Mouse (Mus musculus) heart, adult 11 months (tissue): ENCODE measurements around the gene Ift122.
"Not testable (repeated sequence)": the region's sequence is repeated elsewhere in the genome, so short reads cannot be mapped to it uniquely, and the experiment has no call there.

Experiments used
- DNase-seq: peaks from one replicate; pipeline ENCODE4 v3.0.0; 2022

Gene Ift122

DNA sequence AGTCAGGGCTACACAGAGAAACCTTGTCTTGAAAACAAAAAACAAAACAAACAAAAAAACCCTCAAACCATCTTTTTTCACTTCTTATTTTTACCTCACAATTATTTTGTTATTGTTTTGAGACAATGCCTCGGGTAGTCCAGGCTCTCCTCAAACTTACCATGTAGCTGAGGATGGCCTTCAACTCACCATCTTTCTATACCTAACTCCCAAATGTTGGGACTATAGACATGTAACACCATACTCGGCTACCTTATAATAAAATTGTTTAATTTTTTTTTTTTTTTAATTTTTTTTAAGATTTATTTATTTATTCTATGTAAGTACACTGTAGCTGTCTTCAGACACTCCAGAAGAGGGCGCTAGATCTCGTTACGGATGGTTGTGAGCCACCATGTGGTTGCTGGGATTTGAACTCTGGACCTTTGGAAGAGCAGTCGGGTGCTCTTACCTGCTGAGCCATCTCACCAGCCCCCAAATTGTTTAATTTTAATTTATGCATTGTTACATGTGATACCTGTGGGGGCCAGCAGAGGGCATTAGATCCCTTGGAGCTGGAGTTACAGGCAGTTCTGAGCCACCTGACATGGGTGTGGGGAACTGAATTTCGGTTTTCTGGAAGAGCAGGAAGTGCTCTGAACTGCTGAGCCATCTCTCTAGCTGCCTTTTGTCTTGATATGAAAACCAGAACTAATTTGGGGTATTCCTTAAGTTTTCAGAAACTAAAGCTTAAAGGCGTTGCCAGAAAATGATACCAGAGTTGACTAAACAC, 6.4 kb upstream of the Ift122 start:
- DNase-seq, result peak; percentile 94

DNA sequence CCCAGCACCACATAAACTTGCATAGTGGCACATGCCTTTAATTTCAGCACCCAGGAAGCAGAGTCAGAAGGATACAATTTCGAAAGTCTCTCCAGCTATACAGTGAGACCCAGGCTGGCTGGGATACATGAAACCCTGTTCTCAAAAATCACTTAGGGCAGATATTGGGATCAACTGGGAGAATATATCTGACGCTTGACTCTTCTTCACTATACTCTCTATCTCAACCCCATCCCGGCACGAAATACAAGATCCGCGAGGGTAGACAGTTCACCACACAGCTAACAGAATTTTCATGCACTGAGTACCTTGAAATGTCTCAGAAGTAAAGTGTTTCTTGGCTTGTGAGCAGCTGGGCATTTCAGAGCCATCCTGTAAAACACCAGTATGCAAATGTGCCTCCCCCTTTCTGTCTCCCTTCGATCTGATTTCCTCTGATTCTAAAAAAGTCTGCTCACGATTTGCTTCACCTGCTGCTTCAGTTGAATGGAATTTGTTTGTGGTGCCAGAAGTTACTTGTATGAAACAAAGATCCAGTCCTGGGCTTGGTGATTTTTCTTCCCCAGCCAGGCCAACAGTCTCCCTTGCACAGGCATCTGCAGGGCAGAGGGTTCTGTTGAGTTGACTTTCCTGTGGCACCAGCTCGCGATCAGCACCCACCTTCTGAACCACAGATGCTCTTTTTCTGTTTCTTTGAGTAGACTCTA, 4.5 kb upstream of the Ift122 start:
- DNase-seq, result no peak

DNA sequence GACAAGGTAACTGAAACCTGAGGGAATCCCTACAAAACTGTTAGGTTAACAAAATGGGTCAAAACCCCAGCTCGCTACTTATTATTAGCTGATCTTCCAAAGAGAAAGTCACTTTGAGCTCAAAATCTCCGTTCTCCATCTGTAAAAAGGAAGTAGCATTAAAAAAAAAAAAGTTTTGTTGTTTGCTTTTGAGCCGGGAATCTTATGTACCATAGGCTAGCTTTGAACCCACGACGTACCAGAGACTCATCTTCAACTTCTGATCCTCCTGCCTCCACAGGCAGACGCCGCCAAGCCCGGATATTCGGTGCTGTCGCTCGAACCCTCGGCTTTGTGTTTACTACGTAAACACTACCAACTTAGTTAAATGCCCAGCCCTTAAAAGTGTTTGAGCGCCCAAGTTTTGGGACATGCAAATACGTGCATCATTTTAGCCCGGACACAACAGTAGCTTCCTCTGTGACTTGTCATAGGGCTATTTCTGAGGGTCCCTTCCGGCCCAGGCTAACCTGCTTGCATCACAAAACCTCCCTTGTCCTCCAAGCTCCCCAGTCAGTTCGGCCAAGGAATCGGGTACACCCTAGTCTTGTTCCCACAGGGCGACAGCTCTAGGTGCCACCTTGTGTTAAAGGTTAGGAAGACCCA, 702 bp upstream of the Ift122 start:
- DNase-seq, result no peak

DNA sequence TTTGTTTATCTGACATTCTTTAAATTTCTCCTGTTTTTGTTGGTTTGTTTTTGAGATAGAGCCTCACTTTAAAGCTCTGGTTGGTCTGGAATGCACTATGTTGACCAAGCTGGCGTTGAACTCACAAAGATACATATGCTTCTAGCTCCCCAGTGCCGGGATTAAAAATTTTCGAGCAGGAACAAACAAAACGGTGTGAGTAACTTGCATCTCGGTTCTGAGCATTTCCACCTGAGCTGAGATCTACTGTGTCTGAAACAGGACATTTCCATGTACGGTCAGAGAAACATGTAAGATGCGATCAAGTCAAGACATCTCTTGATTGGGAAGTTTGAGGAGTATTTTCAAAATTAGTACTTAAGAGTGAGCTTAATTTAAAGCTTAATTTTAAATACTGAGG, 715 bp downstream of the Ift122 start:
- no peak for DNase-seq

DNA sequence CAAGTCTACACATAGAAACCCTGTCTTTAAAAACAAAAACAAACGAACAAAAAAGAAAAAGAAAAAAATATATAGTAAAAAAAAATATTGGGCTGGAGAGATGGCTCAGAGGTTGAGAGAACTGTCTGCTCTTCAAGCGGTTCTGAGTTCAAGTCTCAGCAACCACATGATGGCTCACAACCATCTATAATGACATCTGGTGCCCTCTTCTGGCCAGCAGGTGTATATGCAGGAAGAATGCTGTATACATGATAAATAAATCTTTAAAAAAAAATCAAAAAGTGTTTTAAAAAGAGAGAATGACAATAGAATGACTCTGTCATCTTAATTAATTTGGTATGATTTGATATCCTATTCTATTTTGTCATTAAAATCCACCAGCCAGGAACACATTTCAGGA, 1.2 kb downstream of the Ift122 start:
- no peak for DNase-seq

DNA sequence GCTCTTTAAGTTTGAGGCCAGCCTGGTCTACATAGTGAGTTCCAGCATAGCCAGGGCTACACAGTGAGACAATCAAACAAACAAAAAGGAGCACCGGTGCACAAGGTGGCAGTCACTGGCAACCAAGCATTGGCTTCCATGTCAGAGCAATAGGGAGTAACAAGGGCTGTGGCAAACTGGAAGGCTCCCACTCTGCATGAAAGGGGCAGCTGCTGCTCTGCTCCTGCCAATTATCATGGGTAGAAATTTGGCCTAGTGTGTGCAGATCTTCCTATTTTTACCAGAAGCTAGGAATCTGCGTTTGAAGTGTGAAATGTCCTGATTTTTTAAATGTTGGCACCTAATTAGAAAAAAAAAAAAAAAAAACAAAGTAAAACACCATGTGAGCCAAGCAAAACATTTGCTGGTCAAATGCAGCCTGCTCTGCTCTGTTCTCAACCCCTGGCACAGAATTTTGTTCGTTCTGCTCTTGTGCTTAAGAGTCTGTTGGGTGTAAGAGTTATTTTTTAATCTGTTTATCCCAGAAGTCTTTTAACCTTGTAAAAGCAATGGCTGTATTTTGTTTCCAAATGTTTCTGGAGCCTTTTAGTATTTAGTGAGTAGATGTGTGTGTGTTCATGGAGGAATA, 2.6 kb downstream of the Ift122 start:
- no peak for DNase-seq

DNA sequence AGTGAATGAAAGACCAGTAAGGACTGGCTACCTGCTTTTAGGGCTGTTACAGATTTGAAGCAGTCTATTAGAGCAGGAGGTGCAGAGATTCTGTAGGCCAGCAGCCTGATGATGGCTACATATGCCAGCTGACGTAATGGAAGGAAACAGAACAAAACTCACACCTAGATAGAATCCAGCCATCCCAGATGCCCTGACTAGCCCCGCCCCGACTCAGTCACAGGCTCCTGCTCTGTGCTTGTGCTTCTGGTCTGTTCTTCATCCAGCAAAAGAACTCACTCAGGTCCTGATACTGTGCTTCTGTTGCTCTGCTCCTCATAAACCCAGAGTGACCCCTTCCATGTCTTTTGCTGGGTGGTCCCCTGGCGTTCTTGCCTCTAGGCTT, 3.1 kb downstream of the Ift122 start:
- peak; percentile 93 for DNase-seq

DNA sequence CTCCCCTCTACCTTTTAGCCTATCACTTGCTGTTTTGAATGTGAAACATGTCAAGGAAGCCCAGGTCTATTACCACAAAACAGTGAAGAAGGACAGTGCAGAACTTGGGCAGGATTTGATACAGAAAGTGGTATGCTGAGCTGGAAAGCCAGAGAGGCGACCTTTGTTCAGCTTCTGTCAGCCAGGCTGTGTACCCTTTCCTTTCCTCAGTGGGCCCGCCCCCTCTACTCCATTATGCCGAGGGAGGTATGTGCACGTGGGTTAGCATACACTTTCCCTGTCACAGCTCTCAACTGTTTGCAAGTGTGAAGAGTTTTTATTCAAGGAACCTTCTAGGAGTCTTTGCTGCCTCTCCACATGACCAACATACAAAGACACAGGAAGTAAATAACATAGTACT, 6.0 kb downstream of the Ift122 start:
- no peak for DNase-seq

DNA sequence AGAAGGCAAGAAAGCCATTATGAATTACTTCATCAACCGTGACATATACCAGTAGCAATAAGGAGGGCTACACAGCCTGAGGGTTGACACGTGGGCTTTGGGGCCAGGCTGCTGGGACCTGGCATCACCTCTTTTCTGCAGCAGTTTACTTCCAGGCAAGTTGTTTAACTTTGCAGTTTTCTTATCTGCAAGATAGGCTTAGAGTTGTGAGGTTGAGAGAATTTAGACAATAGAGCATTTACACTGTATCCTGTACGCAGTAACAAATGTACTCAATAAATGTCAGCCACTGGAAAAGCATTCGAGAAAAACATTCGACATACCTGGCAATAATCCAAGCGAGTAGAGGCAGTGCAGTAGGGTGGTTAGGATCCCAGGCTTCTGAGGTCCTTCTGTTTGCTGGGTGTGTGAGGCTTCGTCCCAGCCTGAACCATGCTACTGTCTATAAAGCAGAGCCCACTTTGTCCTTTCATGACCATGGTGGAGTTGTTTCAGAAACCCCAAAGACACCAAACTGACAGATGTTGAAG, 6.8 kb downstream of the Ift122 start:
- no peak for DNase-seq

DNA sequence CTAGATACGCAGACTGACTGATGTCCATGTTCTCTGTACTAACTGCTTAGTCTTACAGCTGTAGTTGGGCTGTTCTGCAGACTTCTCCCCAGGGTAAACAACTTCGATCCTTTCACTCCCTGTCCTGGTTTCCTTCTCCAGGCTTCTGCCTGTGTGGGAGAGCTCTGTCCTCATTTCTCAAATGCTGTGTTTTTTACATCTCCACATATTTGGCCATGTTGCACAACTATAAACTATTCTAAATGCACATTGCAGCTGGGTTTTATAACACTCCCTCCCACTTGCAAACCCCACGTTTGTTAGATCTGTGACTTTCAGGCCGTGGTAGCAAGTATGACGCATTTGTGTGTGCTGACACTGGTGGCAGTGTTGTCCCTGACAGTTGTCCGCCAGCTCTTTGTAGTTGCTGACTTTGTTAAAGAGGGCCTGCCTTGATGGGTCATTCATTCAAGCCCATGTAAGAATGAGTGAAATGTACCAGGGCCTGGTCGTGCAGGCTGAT, 10.1 kb downstream of the Ift122 start:
- DNase-seq, result no peak

DNA sequence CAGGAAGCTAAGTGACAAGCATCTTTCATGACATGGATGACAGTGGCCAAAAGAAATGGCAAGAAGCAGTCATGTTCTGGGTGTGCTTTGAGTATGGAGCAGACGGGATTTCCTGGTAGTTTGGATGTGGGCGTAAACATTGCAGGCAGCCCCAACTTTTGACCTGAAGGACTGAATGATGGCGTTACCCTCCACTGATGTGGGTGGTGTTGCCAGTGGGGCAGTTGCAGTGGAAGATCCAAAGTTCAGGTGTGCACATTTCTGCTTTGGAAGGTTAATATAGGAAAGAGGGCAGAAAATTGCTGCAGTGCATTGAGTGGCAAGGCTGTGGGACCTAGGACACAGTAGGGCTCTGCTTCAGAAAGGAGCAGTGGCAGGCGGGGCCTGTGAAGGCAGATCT, 12.0 kb downstream of the Ift122 start:
- DNase-seq, result no peak

DNA sequence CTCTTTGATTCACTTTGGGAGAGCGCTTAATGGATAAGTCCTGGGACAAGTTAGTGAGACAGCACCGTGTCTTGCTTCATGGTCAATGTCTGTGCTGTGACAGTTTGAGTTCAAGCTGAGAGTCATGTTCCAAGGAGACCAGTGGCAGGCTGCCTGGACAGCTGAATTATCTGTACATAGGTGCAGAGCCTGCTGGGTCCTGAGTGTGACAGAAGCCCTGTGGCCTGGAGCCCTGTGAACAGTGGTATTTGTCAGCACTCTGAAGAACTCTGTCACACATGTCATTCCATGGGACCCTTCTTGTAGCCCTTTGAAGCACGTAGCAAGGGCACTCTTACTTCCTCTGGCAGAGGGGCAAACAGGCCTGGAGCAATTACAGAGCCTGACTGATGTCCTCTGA, 13.9 kb downstream of the Ift122 start:
- DNase-seq, result not testable (repeated sequence)

DNA sequence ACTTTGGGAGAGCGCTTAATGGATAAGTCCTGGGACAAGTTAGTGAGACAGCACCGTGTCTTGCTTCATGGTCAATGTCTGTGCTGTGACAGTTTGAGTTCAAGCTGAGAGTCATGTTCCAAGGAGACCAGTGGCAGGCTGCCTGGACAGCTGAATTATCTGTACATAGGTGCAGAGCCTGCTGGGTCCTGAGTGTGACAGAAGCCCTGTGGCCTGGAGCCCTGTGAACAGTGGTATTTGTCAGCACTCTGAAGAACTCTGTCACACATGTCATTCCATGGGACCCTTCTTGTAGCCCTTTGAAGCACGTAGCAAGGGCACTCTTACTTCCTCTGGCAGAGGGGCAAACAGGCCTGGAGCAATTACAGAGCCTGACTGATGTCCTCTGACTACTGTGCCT, 18.0 kb downstream of the Ift122 start:
- not testable (repeated sequence) for DNase-seq

DNA sequence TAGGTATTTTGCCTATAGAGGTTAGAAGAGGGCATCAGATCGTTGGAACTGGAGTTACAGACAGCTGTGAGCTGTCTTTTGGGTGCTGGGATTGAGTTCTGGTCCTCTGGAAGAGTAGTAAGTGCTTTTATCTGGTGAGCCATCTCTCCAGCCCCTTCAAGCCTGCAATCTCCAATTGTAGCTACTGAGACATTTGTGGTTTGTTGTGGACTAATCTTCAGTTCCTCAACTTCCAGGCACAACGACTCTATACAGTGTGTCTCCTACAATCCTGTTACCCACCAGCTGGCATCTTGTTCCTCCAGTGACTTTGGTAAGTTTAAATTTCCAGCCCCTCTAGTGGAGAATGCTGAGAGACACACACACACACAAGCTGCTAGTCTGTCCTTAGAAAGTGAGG, 24.0 kb downstream of the Ift122 start:
- no peak for DNase-seq

DNA sequence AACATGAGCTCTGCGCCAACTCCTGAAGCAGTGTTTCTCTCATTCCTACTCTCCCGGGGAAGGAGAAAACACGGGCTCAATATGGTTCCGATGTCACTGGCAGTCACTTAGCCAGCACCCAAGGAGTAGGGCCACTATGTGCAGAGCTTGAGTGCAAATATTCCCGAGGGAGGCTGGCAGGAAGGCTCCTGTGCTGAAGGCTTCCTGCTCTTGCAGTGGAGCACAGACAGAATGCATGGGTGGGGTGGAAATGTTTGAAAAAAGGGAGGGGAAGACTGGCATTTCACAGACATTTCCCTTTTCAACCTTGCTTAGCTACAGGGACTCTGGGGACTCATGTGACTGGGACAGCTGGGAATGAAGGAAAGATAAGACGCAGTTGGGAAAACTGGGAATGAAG, 25.4 kb downstream of the Ift122 start:
- peak; percentile 96 for DNase-seq

DNA sequence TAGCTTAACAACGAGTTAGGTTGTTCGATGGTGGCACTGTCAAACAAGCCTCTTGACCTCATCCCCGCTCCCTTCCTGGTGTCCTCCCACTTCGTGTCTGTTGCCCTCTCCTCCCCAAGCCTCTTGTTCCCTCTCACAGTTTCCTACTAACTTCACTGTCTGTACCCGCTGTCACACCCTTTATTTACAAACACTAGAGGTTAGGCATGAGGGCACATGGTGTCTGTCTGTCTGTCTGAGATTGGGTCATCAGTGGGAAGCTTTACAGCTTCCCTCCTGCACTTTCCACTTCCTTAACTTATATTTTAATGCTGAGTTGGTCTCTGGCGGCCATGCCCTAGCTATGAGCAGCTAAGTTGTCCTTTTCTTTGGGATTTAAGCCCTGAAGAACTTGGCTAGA, 26.5 kb downstream of the Ift122 start:
- no peak for DNase-seq

DNA sequence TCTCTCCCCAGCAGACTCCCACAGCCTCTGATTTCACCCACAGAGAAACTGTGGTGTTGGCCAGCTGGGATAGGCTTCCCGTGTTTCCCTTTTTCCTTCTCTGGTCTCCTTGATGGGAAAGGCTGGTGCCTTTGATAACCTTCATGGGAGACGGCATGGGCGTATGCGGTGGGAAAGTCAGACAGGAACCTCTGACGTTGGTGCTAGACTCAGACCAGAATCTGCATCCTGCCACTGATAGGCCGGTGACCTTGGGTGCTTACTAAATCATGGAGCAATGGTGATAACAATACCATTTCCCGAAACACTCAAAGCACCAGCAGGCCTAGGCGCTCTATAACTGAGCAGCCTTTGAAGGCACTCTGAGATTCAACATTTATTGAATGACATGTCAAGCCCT, 27.5 kb downstream of the Ift122 start:
- peak; percentile 97 for DNase-seq

DNA sequence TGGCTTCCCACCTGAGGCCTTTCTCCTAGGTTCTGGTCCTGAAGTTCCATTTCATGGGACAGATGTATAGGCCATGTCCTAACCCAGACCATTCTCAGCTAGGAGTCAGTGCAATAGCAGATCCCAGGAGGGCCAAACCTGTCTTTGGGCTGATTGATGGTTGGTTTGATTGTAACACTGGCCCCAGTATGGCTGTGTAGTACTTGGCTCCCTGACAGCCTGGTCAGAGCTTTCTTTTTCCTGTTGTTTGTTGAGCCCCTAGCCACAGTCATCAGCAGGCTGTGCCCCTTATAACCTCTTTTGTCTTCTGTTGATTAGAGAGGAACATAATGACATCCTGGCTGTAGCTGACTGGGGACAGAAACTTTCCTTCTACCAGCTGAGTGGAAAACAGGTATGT, 30.7 kb downstream of the Ift122 start:
- no peak for DNase-seq

DNA sequence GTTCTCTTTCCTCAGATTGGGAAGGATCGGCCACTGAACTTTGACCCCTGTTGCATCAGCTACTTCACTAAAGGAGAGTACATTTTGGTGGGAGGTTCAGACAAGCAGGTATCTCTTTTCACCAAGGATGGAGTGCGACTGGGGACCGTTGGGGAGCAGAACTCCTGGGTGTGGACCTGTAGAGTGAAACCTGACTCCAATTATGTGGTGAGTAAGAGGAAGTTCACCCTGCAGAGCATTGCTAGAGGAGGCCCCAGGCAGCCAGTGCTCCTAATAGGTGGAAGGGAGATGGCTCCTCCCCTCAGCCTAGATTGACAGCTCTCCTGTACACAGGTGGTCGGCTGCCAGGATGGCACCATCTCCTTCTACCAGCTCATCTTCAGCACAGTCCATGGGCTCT, 33.6 kb downstream of the Ift122 start:
- peak; percentile 88 for DNase-seq

DNA sequence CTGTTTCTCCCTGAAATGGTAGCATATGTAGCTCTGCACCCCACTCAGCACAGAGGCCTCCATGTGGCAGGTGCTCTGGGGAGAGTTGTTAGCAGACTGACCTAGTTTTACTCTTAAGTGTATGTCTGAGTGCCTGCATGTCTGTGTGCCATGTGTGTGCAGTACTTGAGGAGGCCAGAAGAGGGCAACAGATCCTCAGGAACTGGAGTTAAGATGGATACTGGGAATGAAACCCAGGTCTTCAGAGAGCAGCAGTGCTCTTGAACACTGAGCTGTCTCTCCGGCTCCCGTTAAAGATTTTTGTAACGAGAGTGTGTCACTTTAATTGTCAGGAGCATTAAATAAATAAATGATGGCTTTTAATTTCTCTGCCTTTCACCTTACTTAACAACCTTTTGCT, 35.0 kb downstream of the Ift122 start:
- no peak for DNase-seq

DNA sequence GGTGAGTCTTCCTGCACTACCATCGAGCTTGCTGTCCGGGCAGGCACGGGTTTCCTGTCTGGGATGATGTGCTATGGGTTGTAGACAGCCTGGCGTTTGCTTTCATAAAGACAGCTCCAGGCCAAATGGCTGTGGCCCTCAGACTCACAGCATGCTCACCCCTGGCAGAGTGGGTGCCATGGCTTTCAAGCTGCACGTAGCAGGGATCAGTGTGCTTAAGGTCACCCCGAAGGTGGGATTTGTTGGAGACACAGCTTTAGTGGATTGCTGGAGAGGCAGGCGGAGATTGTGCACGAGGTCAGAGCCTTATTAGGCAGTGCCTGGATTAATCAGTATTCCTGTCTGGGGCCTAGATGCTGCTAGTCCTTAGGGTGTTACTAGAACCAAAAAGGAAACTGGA, 37.3 kb downstream of the Ift122 start:
- DNase-seq, result peak; percentile 89

DNA sequence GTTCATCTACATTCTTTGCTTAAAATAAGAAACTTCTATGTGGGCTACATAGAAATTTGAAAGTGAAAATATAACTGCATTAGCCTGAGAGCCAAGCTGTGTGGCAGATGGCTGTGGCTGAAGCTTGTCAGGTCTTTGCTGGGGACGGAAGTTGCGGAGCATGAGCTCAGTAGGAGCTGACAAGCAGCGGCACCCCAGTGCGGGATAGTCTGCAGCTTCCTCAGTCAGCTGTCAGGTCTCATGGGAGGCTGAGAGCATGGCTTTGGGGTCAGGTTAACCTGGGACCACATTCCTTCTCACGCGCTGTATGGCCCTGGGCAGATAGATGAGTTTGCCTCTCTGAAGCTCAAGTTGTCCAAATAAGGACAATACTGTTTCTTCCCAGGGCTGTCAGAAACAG, 37.8 kb downstream of the Ift122 start:
- peak; percentile 90 for DNase-seq

DNA sequence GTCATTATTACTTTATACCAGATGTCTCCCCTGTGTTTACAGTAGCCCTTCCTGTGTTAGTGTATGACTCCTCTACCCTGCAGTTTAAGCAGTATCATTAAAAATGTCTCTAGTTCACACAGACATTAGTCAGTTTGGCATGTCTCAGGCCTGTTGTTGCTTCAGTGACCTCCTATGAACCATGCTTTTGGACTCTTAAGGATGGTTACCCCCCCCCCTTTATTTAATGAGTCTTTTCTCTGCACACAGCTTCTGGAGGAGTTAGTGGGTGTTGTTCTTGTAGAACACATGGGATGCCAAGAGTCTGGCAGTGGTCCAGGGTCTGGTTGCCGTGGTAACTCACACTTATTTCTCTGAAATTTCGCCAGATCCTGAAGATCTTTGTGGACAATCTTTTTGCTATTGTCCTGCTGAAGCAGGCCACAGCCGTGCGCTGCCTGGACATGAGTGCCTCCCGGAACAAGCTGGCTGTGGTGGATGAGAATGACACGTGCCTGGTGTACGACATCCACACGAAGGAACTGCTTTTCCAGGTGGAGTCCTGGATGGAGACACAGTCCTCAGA, 38.3 kb downstream of the Ift122 start:
- DNase-seq, result peak; percentile 96
